Mouse (Mus musculus) limb, embryonic 10.5 days (tissue): ENCODE results near the gene Myh8. TPM values are rescaled to one million over a fixed set of nuclear protein-coding genes. Genes with fewer than 3 reads are reported as not detected.

Experiments used
- DNase-seq: peaks from one replicate; pipeline ENCODE4 v3.0.0-alpha.2; 2017; ENCODE audit warnings: low spot score
- H3K27ac ChIP-seq: fragments of 300-500 bp; sonication (generic); 2 replicates; pipeline ENCODE4 v1.5.1; 2016; ENCODE audit warnings: mild to moderate bottlenecking
- H3K27me3 ChIP-seq: fragments of 300-500 bp; sonication (generic); 2 replicates; pipeline ENCODE4 v1.6.1; 2016; ENCODE audit warnings: low read depth, mild to moderate bottlenecking; ENCODE audit not compliant: poor library complexity, severe bottlenecking
- H3K36me3 ChIP-seq: fragments of 300-500 bp; sonication (generic); 2 replicates; pipeline ENCODE4 v1.6.1; 2016; ENCODE audit warnings: mild to moderate bottlenecking, moderate library complexity
- H3K4me1 ChIP-seq: fragments of 300-500 bp; sonication (generic); 2 replicates; pipeline ENCODE4 v1.6.1; 2016
- H3K4me3 ChIP-seq: fragments of 300-500 bp; sonication (generic); 2 replicates; pipeline ENCODE4 v1.5.1; 2016; ENCODE audit warnings: mild to moderate bottlenecking, moderate library complexity
- H3K9me3 ChIP-seq: fragments of 300-500 bp; sonication (generic); replicated peaks from 2 replicates; pipeline ENCODE4 v1.6.1; 2016; ENCODE audit warnings: mild to moderate bottlenecking
- WGBS: fragments of 180-500 bp; shearing (Covaris S2); methylation state at CpG from one replicate; pipeline ENCODE4 v1.1.7; 2016; 5-methylcytosine and 5-hydroxymethylcytosine counted together
- polyA plus RNA-seq: library from polyadenylated mRNA; unstranded; fragments of >200 nt; fragmentation: Nextera tagmentation; extraction: Ambion mirVana; gene quantifications from 2 replicates; pipeline ENCODE4 v1.2.1, GENCODE M21; 2016

The Myh8 gene
- 0.11 TPM in 1 of 2 replicates, not detected in the other for polyA plus RNA-seq

DNA sequence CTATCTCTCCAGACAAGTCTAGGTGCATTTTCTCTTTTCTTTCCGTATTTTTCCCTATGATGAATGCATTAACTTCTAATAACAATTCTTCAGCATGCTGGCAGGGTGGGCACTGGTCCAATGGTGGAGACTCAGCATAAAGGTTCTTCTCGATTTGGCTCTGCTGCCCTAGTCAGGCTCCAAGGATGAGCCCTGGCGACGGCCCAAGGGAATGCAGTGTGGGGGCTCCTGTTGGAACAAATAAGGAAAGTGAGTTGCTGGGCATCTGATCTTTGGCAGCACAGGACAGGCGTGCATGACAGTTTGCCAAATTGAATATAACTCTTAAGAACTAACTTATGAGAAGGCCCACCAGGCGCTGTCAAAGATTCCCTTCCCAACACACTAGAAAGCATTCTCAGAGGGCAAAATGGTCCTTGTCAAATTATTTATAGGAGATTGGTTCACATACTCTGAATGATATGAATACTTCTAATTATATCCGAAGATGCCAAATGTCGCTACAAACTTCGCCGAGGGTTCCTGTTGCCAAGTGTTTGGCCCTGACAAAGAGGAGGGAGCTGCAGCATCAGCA, at the start of gene Myh8:
TSS of gene Myh8 (plus strand) at position 524 of the 574 bp plus-strand sequence.
- no peak within 1 kb of the TSS for H3K27ac ChIP-seq
- no peak within 1 kb of the TSS for H3K4me3 ChIP-seq

DNA sequence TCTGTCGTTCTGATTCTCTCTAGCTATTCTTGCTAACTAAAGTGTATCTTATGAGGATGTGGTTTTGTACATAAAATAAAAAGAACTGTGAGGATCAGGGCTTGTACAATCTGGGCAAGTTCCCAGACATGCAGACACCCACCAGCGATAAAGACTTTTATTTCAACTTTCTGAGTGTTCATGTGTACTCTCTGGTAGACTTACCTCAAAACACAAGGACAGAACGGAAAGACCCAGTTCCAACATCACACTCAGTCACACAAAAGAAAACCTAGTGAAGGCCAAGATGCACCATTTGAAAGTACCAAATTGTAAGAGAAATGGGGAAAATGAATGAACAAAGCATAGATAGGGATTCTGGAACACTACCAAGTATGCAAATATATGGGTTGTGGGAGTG, 48.2 kb upstream of the Myh8 start:
- no peak overlapping the region for H3K27ac ChIP-seq
- no peaks in the 10 kb centered on the region for H3K9me3 ChIP-seq
- 94% methylated on average over 3 of the region's 3 CpGs for WGBS
- H3K27me3 ChIP-seq, result no peaks in the 10 kb centered on the region
- H3K4me3 ChIP-seq, result no peak overlapping the region
- no peaks in the 10 kb centered on the region for H3K4me1 ChIP-seq
- no peaks in the 10 kb centered on the region for H3K36me3 ChIP-seq
- no peak for DNase-seq

More for the DNA sequence above, at the start of gene Myh8:
- no peaks in the 10 kb centered on the region for H3K9me3 ChIP-seq
- no peak for DNase-seq
- no peaks in the 10 kb centered on the region for H3K4me1 ChIP-seq
- H3K36me3 ChIP-seq, result no peaks in the 10 kb centered on the region
- WGBS, result 88% methylated on average over 10 of the region's 10 CpGs
- H3K27me3 ChIP-seq, result no peaks in the 10 kb centered on the region

DNA sequence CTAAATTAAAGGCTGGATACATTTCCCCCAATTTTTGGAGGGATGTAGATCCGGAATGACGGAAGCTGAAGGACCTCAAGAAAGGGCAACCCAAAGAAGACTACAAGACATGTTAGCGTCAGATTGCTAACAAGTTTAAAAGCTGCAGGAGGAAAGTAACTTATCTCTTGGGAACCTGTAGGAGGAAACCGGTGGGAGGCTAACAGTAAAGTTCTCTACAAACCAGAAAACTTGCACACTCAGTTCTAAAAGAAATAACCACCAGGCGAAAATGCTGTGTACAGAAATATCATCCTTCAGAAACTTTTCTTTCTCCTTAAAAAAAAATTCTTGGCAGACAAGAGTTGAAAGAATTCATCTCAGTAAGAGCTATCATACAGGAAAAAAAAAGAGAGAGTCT, 47.8 kb upstream of the Myh8 start:
- WGBS, result 88% methylated on average over 5 of the region's 5 CpGs
- Histone ChIP-seq H3K36me3 (no peaks in the 10 kb centered on the region), H3K9me3 (no peaks in the 10 kb centered on the region), H3K27ac (no peak overlapping the region), H3K27me3 (no peaks in the 10 kb centered on the region), H3K4me3 (no peak overlapping the region), H3K4me1 (no peaks in the 10 kb centered on the region)
- DNase-seq, result no peak

DNA sequence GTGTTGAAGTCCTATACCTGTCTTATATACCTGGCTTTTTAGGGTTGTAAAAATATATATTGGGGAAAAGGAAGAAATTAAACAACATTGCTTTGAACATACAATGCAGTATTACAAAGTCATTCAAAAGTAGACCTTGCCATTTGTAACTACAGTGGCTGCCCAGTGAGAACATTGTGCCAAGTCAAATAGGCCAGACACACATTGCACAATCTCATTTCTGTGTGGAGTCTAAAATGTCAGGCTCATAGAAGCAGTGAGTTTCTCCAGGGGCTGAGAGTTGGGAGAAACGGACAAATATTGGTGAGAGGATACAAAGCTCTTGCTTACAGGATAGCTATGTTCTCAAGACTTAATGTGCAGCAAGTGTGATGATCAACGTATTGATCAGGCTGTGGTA, 47.0 kb upstream of the Myh8 start:
- Histone ChIP-seq H3K36me3 (no peaks in the 10 kb centered on the region), H3K27me3 (no peaks in the 10 kb centered on the region), H3K9me3 (no peaks in the 10 kb centered on the region), H3K27ac (no peak overlapping the region), H3K4me3 (no peak overlapping the region), H3K4me1 (no peaks in the 10 kb centered on the region)
- DNase-seq, result no peak
- 91% methylated on average over 2 of the region's 2 CpGs for WGBS

DNA sequence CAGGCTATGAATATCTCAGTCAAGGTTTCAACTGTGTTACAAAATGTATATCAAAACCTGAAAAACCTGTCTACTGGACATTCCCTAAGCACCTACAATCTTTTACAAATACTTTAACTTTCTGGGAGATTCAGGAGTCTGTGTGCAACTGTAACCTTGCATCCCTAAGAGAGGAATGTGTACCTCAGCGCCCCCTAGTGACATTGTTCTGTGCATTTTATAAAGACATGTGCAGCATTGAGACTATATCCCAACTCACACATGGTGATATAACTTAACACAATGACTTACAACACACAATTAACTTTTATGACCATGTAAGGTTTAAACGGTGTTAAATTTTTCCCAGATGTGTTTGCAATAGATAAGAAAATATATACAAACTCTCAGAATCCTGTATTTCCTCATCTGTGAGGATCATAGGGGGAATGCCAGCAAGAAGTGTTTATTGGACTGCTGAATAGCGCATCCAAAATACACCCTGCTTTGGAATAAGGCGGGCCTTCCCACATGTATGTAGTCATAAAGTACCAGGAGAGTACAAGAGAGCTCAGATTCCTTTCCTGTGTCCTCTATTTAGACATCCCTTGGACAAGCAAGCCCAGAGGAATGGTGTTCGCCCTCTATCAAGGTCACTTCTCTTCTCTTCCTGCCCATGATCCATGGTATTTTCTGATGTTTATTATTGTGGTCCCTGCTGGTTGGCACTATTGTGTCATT, 41.1 kb upstream of the Myh8 start:
- WGBS, result 59% methylated on average over 5 of the region's 5 CpGs
- no peaks in the 10 kb centered on the region for H3K36me3 ChIP-seq
- no peaks in the 10 kb centered on the region for H3K9me3 ChIP-seq
- H3K27me3 ChIP-seq, result no peaks in the 10 kb centered on the region
- no peak for DNase-seq
- no peak overlapping the region for H3K4me3 ChIP-seq
- no peaks in the 10 kb centered on the region for H3K4me1 ChIP-seq
- H3K27ac ChIP-seq, result no peak overlapping the region

DNA sequence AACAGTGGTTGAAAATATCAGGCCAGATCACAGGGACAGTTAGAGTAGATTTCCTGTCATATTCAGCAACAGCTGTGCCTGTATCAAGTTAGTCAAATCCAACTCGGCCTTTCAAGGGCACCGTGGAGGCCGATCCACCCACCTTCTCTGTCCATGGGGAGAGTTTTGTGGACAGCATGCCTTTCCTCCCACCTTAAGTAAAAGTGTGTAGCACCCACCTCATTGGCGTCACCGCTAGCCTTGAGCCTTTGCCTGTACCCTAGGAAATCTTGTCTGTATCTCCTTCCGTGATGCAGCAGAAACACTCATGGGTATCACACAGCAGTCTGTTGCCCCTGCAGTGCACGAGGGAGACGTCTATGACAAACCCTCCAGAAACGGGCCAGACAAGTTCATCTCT, 40.1 kb upstream of the Myh8 start:
- Histone ChIP-seq H3K4me3 (no peak overlapping the region), H3K27ac (no peak overlapping the region), H3K4me1 (no peaks in the 10 kb centered on the region), H3K27me3 (no peaks in the 10 kb centered on the region), H3K36me3 (no peaks in the 10 kb centered on the region), H3K9me3 (no peaks in the 10 kb centered on the region)
- DNase-seq, result no peak
- WGBS, result 88% methylated on average over 9 of the region's 9 CpGs

DNA sequence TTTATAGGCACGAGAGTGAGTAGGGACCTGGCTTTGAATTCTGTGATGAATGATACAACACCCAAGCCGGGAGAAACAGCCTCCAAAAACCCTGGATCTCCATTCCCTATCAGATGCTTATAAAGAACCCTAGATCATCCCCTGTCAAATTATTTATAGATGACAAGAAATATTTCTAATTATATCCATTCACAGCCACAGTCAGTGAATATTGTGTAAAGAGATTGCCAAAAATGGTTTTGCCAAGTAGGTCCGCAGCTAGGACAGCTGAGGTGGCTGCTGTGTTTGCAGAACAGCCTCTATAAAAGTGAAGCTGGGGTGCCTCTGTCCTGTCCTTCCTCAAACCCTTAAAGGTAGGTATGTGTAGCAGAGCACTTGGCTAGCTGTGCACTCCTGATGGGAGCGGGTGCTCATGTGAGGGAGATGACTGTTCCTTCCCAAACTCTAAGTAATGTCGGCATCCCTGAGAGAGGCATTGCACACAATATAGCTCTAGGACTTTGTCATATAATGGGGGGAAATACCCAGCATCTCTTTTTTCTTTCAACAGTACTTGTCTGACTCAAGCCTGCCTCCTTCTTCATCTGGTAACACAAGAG, 39.3 kb upstream of the Myh8 start, which contains the start of gene Myh4:
TSS of gene Myh4 (plus strand) at position 549 of the 599 bp plus-strand sequence.
- Histone ChIP-seq H3K27ac (no peak within 1 kb of the TSS), H3K36me3 (no peaks in the 10 kb centered on the region), H3K4me1 (no peaks in the 10 kb centered on the region), H3K9me3 (no peaks in the 10 kb centered on the region), H3K27me3 (no peaks in the 10 kb centered on the region), H3K4me3 (no peak within 1 kb of the TSS)
- no peak for DNase-seq
- 77% methylated on average over 5 of the region's 5 CpGs for WGBS

DNA sequence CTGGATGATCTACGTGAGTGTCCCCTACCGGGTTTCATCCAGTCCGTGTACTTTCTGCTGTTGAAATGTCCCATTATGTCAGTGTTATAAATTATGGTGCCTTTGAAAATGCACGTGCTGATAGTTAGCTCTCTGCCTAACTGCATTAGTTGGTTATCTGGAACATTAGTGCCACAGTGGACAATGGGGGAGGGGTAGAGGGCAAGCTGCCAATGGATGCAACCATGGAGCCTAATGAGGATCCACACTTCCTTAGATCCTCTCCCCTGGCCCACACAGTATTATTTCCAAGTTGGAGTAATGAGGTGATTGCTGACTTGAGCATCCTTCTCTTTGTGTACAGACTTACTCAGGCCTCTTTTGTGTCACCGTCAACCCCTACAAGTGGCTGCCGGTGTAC, 35.9 kb upstream of the Myh8 start:
- Histone ChIP-seq H3K36me3 (no peaks in the 10 kb centered on the region), H3K27me3 (no peaks in the 10 kb centered on the region), H3K4me1 (no peaks in the 10 kb centered on the region), H3K9me3 (no peaks in the 10 kb centered on the region), H3K27ac (no peak overlapping the region), H3K4me3 (no peak overlapping the region)
- 87% methylated on average over 6 of the region's 6 CpGs for WGBS
- no peak for DNase-seq

DNA sequence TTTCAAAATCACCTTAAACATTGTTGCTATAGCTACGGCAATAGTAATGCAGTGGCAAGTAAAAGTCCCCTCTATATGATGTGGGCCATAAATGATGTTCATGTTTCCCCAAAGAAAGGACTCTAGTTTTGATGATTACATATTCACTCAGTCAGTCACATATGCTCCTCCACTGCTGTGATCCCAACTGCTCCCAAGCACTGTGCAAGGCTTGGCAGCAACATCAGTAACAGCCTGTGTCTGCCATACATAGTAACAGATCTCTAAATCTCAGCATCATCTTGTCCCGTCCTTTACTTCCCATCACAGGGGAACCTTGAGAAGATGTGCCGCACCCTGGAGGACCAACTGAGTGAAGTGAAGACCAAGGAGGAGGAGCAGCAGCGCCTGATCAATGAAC, 23.2 kb upstream of the Myh8 start:
- WGBS, result 87% methylated on average over 4 of the region's 4 CpGs

DNA sequence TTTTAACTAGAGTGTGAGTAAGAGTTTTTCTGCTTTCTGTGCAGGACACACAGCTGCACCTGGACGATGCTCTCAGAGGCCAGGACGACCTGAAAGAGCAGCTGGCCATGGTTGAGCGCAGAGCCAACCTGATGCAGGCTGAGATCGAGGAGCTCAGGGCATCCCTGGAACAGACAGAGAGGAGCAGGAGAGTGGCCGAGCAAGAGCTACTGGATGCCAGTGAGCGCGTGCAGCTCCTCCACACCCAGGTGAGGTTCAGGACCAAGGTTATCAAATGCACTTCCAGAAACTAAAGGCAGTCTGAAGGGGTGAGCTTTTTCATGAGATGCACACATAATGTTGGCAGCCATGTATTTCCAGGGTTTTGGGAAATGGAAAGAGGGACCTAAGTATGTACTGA, 19.9 kb upstream of the Myh8 start:
- H3K9me3 ChIP-seq, result no peaks in the 10 kb centered on the region
- no peaks in the 10 kb centered on the region for H3K27me3 ChIP-seq
- H3K4me1 ChIP-seq, result peaks cover 2% of the 10 kb centered on the region; the same call in 1 of the 2 replicates
- DNase-seq, result no peak
- H3K36me3 ChIP-seq, result no peaks in the 10 kb centered on the region
- H3K4me3 ChIP-seq, result no peak overlapping the region
- 73% methylated on average over 7 of the region's 7 CpGs for WGBS
- H3K27ac ChIP-seq, result no peak overlapping the region

More for the DNA sequence above, 23.2 kb upstream of the Myh8 start:
- Histone ChIP-seq H3K4me1 (peaks cover 2% of the 10 kb centered on the region; the same call in 1 of the 2 replicates), H3K4me3 (no peak overlapping the region), H3K9me3 (no peaks in the 10 kb centered on the region), H3K36me3 (no peaks in the 10 kb centered on the region), H3K27ac (no peak overlapping the region), H3K27me3 (no peaks in the 10 kb centered on the region)
- no peak for DNase-seq

DNA sequence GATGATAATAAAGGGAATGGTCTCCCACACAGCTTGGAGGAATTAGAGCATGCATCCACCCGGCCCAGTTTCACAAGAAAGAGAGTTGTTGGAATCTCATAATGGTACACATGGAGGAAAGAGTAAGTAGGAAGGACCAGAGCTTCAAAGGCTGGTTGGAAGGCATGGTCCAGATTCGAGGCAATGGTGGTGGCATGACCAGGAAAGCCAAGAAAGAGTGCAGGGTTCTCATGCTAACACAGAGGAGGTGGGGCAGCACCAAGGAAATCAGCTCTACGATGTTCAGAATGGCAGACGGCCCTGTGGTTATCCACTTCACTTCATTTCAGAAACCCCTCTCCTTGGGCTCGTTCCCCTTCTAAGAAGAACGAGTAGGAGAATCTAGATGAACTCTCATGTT, 16.0 kb upstream of the Myh8 start:
- Histone ChIP-seq H3K27me3 (no peaks in the 10 kb centered on the region), H3K9me3 (no peaks in the 10 kb centered on the region), H3K4me1 (peaks cover 2% of the 10 kb centered on the region; the same call in 1 of the 2 replicates), H3K4me3 (no peak overlapping the region), H3K36me3 (no peaks in the 10 kb centered on the region), H3K27ac (no peak overlapping the region)
- DNase-seq, result no peak
- WGBS, result 89% methylated on average over 6 of the region's 6 CpGs

DNA sequence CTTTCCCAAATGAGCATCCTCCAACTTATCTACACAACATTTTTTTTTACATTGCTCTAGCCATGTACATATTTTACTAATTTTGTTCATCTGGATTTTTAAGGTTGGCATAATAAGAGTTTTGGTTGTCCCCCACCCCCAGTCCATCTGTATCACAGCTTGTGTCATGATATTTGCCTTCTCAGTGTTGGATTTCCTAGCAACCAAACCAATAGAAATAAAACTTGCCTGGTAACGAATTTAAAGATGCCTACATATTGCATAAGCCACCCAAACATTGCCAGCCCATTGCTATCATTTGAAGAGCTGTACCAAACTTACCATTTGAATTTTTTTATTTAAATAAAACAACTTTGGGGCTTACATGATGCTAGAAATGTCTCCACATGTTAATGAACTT, 16.5 kb downstream of the Myh8 start:
- H3K36me3 ChIP-seq, result no peaks in the 10 kb centered on the region
- H3K4me1 ChIP-seq, result no peaks in the 10 kb centered on the region
- no peak overlapping the region for H3K4me3 ChIP-seq
- 82% methylated on average over 1 of the region's 1 CpGs for WGBS
- no peaks in the 10 kb centered on the region for H3K27me3 ChIP-seq
- DNase-seq, result no peak
- no peaks in the 10 kb centered on the region for H3K9me3 ChIP-seq
- H3K27ac ChIP-seq, result no peak overlapping the region

DNA sequence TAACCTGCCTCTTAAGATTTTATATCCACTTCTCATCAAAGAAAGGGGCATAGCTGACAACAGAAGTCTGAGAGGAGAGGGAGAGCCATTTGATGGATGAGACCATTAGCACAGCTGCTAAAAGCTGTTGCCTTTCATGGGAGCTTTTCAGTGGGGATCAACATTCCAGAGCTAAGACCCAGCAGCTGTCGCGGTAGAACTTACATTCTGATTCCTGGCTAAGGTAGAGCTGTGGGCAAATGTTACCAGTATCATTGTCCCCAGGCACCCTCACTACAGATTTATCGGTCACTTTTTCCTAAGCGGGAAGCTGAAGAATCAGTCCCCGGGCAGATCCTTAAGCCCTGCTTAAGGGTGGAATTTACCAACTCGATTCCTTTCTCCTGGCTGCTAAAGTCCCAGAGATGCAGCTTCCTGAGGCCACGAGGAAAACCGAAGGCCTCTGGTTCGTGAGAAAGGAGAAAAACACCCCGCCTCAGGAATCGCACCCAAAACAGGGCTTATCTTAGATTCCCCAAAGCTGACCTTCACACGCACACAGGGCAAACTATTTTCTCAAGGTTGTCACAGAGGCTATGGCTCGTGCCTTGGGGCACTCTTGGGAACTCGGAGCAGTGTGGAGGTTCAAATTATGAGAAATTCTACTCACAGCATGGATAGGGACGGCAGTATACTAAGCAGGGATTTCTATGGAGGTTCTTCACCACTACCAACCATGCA, 37.0 kb downstream of the Myh8 start:
- Histone ChIP-seq H3K36me3 (no peaks in the 10 kb centered on the region), H3K4me3 (no peak overlapping the region), H3K4me1 (no peaks in the 10 kb centered on the region), H3K27me3 (no peaks in the 10 kb centered on the region), H3K27ac (no peak overlapping the region), H3K9me3 (no peaks in the 10 kb centered on the region)
- no peak for DNase-seq
- 46% methylated on average over 15 of the region's 15 CpGs for WGBS
